Mouse (Mus musculus): ENCODE results near the gene Cad.

- TF ChIP-seq CTCF (IDR thresholded peaks at IDR 0.05; ENCODE audit: low read depth), result no peak
- no peak for TF ChIP-seq EP300 (IDR thresholded peaks at IDR 0.05; ENCODE audit: low read depth)
Measured at GRCm38 (mm10) chr5:31123481-31123880, 68.9 kb downstream of the Cad start.

Data from liver, postnatal 0 days (tissue).